Mouse (Mus musculus) MEL (cell line): ENCODE data around the gene 9030025P20Rik. TPM values are rescaled to one million over a fixed set of nuclear protein-coding genes. Genes with fewer than 3 reads are reported as not detected.
"Not testable (repeated sequence)": the region's sequence is repeated elsewhere in the genome, so short reads cannot be mapped to it uniquely, and the experiment has no call there.

Experiments
- DNase-seq: peaks from one replicate; pipeline ENCODE4 v3.0.0; 2011; ENCODE audit warnings: low read depth, low spot score
- H3K27ac ChIP-seq: 2 replicates; pipeline ENCODE4 v1.5.1; 2012; ENCODE audit warnings: low read depth, mild to moderate bottlenecking, control low read depth, low read length, moderate library complexity; ENCODE audit not compliant: control insufficient read depth
- H3K27me3 ChIP-seq, 2 experiments: fragments of 150-350 bp in 1 of 2; sonication (generic) in 1 of 2; 2 replicates each; pipeline ENCODE4 v1.6.1; 2012; ENCODE audit warnings: low read length in 2 of 2, mild to moderate bottlenecking in 2 of 2, improper control_type of control experiment in 1 of 2, moderate library complexity in 1 of 2; ENCODE audit not compliant: insufficient read depth in 2 of 2, control insufficient read depth in 1 of 2
- H3K36me3 ChIP-seq, 2 experiments: 2 replicates each; pipeline ENCODE4 v1.6.1; 2012 to 2014; ENCODE audit warnings: low read length in 2 of 2, improper control_type of control experiment in 1 of 2, inconsistent platforms in 1 of 2, mild to moderate bottlenecking in 1 of 2; ENCODE audit not compliant: insufficient read depth in 2 of 2, control insufficient read depth in 1 of 2
- H3K4me1 ChIP-seq, 2 experiments: fragments of 150-350 bp in 1 of 2; sonication (generic) in 1 of 2; 2 replicates each; pipeline ENCODE4 v1.6.1; 2012; ENCODE audit warnings: low read length in 2 of 2, improper control_type of control experiment in 1 of 2, mild to moderate bottlenecking in 1 of 2; ENCODE audit not compliant: insufficient read depth in 2 of 2, control insufficient read depth in 1 of 2
- H3K4me3 ChIP-seq, 2 experiments: fragments of 150-350 bp in 1 of 2; sonication (generic) in 1 of 2; 2 replicates each; pipeline ENCODE4 v1.5.1; 2012; ENCODE audit warnings: low read depth in 2 of 2, low read length in 2 of 2, mild to moderate bottlenecking in 2 of 2, moderate library complexity in 2 of 2, control low read depth in 1 of 2, improper control_type of control experiment in 1 of 2; ENCODE audit not compliant: control insufficient read depth in 1 of 2, insufficient read depth in 1 of 2
- H3K79me2 ChIP-seq: 2 replicates; pipeline ENCODE4 v1.6.1; 2012; ENCODE audit warnings: mild to moderate bottlenecking, low read length, moderate library complexity; ENCODE audit not compliant: control insufficient read depth, poor library complexity, insufficient read depth
- H3K9ac ChIP-seq: 2 replicates; pipeline ENCODE4 v1.6.1; 2012; ENCODE audit warnings: low read depth, mild to moderate bottlenecking, control low read depth, low read length, moderate library complexity; ENCODE audit not compliant: control insufficient read depth, poor library complexity, severe bottlenecking
- H3K9me3 ChIP-seq: fragments of 150-350 bp; sonication (generic); replicated peaks from 2 replicates; pipeline ENCODE4 v1.6.1; 2012; ENCODE audit warnings: mild to moderate bottlenecking, low read length, improper control_type of control experiment, moderate library complexity; ENCODE audit not compliant: insufficient read depth
- BHLHE40 ChIP-seq: IDR thresholded peaks from 2 replicates; pipeline ENCODE4 v1.6.1; 2012; ENCODE audit warnings: low read depth, mild to moderate bottlenecking, inconsistent platforms, low read length, improper control_type of control experiment, borderline replicate concordance
- CHD2 ChIP-seq: IDR thresholded peaks from 2 replicates; pipeline ENCODE4 v1.6.1; 2011; ENCODE audit warnings: low read length, improper control_type of control experiment
- CTCF ChIP-seq, 3 experiments: IDR thresholded peaks in 2 of 3; conservative IDR thresholded peaks in 1 of 3; 2 replicates each; pipeline ENCODE4 v1.5.1; 2011 to 2012; ENCODE audit warnings: low read length in 3 of 3, low read depth in 2 of 3, mild to moderate bottlenecking in 2 of 3, improper control_type of control experiment in 1 of 3, inconsistent platforms in 1 of 3, mixed read lengths in 1 of 3, moderate library complexity in 1 of 3; ENCODE audit not compliant: control insufficient read depth in 1 of 3, insufficient read depth in 1 of 3, poor library complexity in 1 of 3, severe bottlenecking in 1 of 3
- EP300 ChIP-seq, 2 experiments: IDR thresholded peaks; 2 replicates each; pipeline ENCODE4 v1.6.1; 2011; ENCODE audit warnings: improper control_type of control experiment in 2 of 2, low read length in 2 of 2, low read depth in 1 of 2, mild to moderate bottlenecking in 1 of 2
- ETS1 ChIP-seq: IDR thresholded peaks from 2 replicates; pipeline ENCODE4 v1.6.1; 2012; ENCODE audit warnings: low read depth, mild to moderate bottlenecking, inconsistent platforms, low read length, improper control_type of control experiment, moderate library complexity
- GATA1 ChIP-seq: IDR thresholded peaks from 2 replicates; pipeline ENCODE4 v1.6.1; 2011; ENCODE audit warnings: low read depth, low read length, improper control_type of control experiment
- KAT2A ChIP-seq: conservative IDR thresholded peaks from 2 replicates; pipeline ENCODE4 v1.6.1; 2012; ENCODE audit warnings: low read depth, low read length, improper control_type of control experiment, inconsistent platforms
- MAFK ChIP-seq: IDR thresholded peaks from 2 replicates; pipeline ENCODE4 v1.6.1; 2011; ENCODE audit warnings: low read depth, mild to moderate bottlenecking, low read length, improper control_type of control experiment, borderline replicate concordance
- MAX ChIP-seq: IDR thresholded peaks from 2 replicates; pipeline ENCODE4 v1.6.1; 2011; ENCODE audit warnings: low read length, improper control_type of control experiment
- MEF2A ChIP-seq: IDR thresholded peaks from 2 replicates; pipeline ENCODE4 v1.6.1; 2014; ENCODE audit warnings: low read depth, mild to moderate bottlenecking, inconsistent platforms, low read length, improper control_type of control experiment; ENCODE audit not compliant: poor library complexity, insufficient replicate concordance, severe bottlenecking; ENCODE audit errors: extremely low read depth
- MYC ChIP-seq: IDR thresholded peaks from 2 replicates; pipeline ENCODE4 v1.6.1; 2011; ENCODE audit warnings: low read depth, mild to moderate bottlenecking, low read length, improper control_type of control experiment, moderate library complexity
- POLR2AphosphoS5 ChIP-seq: IDR thresholded peaks from 2 replicates; pipeline ENCODE4 v1.6.1; 2012; ENCODE audit warnings: low read depth, borderline replicate concordance, mild to moderate bottlenecking, inconsistent platforms, low read length, moderate library complexity, mixed read lengths
- RCOR1 ChIP-seq: IDR thresholded peaks from 2 replicates; pipeline ENCODE4 v1.6.1; 2012; ENCODE audit warnings: low read depth, mild to moderate bottlenecking, inconsistent platforms, low read length, improper control_type of control experiment
- TAL1 ChIP-seq: IDR thresholded peaks from 2 replicates; pipeline ENCODE4 v1.6.1; 2012; ENCODE audit warnings: mild to moderate bottlenecking, inconsistent platforms, low read length, moderate library complexity, mixed read lengths
- UBTF ChIP-seq: IDR thresholded peaks from 2 replicates; pipeline ENCODE4 v1.6.1; 2012; ENCODE audit warnings: low read depth, mild to moderate bottlenecking, inconsistent platforms, low read length, improper control_type of control experiment, moderate library complexity, borderline replicate concordance; ENCODE audit not compliant: insufficient read depth
- ZMIZ1 ChIP-seq: IDR thresholded peaks from 2 replicates; pipeline ENCODE4 v1.6.1; 2012; ENCODE audit warnings: low read depth, mild to moderate bottlenecking, inconsistent platforms, low read length, improper control_type of control experiment, moderate library complexity
- ZNF384 ChIP-seq: IDR thresholded peaks from 2 replicates; pipeline ENCODE4 v1.6.1; 2012; ENCODE audit warnings: low read depth, mild to moderate bottlenecking, inconsistent platforms, low read length, improper control_type of control experiment
- polyA plus RNA-seq, 2 experiments: library from polyadenylated mRNA; stranded (reverse) in 1 of 2; unstranded in 1 of 2; fragments of >175 nt in 1 of 2; fragments of >200 nt in 1 of 2; gene quantifications; 2 replicates each; pipeline versions ENCODE4 v1.2.1 to v1.2.4; 2012; ENCODE audit warnings: low replicate concordance in 2 of 2, low read depth in 1 of 2; ENCODE audit not compliant: insufficient read length in 2 of 2, insufficient read depth in 1 of 2, missing spikeins in 1 of 2
- total RNA-seq: library from RNA; depleted of rRNA; stranded (reverse); fragments of 300-350 nt; gene quantifications from 2 replicates; pipeline ENCODE4 v1.2.3, GENCODE M21; 2012; rRNA removed

The 9030025P20Rik gene
- total RNA-seq = 11.8 and 13.4 TPM in 2 replicates
- polyA plus RNA-seq = 10 to 100 TPM in 1 of 2 experiments, not detected in 1; 15.5 TPM

GRCm38 (mm10) chr17:14978362-14979038 lies at the start of gene 9030025P20Rik, which contains the start of gene Gm3417:
Gene 9030025P20Rik, plus strand, starts transcription at chr17:14978468.
Gene Gm3417, minus strand, starts transcription at chr17:14978790.
- H3K36me3 ChIP-seq, H3K9me3 ChIP-seq, H3K27me3 ChIP-seq, DNase-seq, H3K4me1 ChIP-seq, H3K79me2 ChIP-seq: not testable (repeated sequence)
- Histone ChIP-seq H3K9ac (peak within 1 kb of the TSS; percentile 67), H3K27ac (peak within 1 kb of the TSS; percentile 72), H3K4me3 (peak within 1 kb of the TSS; percentile 44 to 87; a peak in 3 of 4 replicates)

GRCm38 (mm10) chr17:14928631-14929030 lies 49.6 kb upstream of the 9030025P20Rik start:
- Histone ChIP-seq H3K27ac (no peak overlapping the region), H3K27me3 (peaks cover 2 to 3% of the 10 kb centered on the region in 2 experiments; a peak in 3 of 4 replicates), H3K79me2 (no peaks in the 10 kb centered on the region), H3K4me1 (no peaks in the 10 kb centered on the region; a peak in 2 of 4 replicates), H3K9me3 (no peaks in the 10 kb centered on the region), H3K4me3 (no peak overlapping the region), H3K36me3 (no peaks in the 10 kb centered on the region), H3K9ac (no peak overlapping the region)
- DNase-seq = no peak
- no peak for TF ChIP-seq MEF2A
- TF ChIP-seq MAX = no peak
- no peak for TF ChIP-seq CTCF (IDR thresholded peaks at IDR 0.05 in 2 of 3, conservative IDR thresholded peaks at IDR 0.05 in 1 of 3; ENCODE audit: control insufficient read depth in 1 of 3, insufficient read depth in 1 of 3, low read depth in 2 of 3, low read length in 3 of 3, poor library complexity in 1 of 3, severe bottlenecking in 1 of 3)
- TF ChIP-seq GATA1 = no peak
- TF ChIP-seq CHD2 = no peak
- no peak for TF ChIP-seq KAT2A
- no peak for TF ChIP-seq TAL1
- TF ChIP-seq POLR2AphosphoS5 = no peak
- TF ChIP-seq, all 39 proteins: peak for 0

- Histone ChIP-seq H3K4me3 (no peak overlapping the region), H3K4me1 (no peaks in the 10 kb centered on the region; a peak in 2 of 4 replicates), H3K36me3 (no peaks in the 10 kb centered on the region), H3K27ac (no peak overlapping the region), H3K9me3 (no peaks in the 10 kb centered on the region), H3K27me3 (peaks cover 0 to 2% of the 10 kb centered on the region in 2 experiments; a peak in 1 of 4 replicates), H3K9ac (no peak overlapping the region), H3K79me2 (no peaks in the 10 kb centered on the region)
- peak; percentile 28 for DNase-seq
- TF ChIP-seq POLR2AphosphoS5 (no peak), BHLHE40 (no peak), ZMIZ1 (no peak), MAFK (no peak), MAX (no peak), RCOR1 (no peak), TAL1 (no peak), KAT2A (no peak), CHD2 (no peak), EP300 (IDR thresholded peaks at IDR 0.05; ENCODE audit: low read depth in 1 of 2, low read length in 2 of 2) (no peak), MYC (no peak), ETS1 (no peak), ZNF384 (no peak), UBTF (no peak)
Measured at GRCm38 (mm10) chr17:14930697-14931096, 47.6 kb upstream of the 9030025P20Rik start.
